Mouse (Mus musculus) kidney, adult 2 months (tissue): ENCODE measurements around the gene Uvrag.

Experiments
- CTCF ChIP-seq: fragments of 200-500 bp; conservative IDR thresholded peaks from 2 replicates; pipeline ENCODE4 v1.5.1; 2011; ENCODE audit warnings: low read depth, mild to moderate bottlenecking, control low read depth, low read length, moderate library complexity, mixed read lengths; ENCODE audit not compliant: insufficient read depth, insufficient read length
- POLR2A ChIP-seq: fragments of 200-500 bp; IDR thresholded peaks from one replicate; pipeline ENCODE4 v1.6.1; 2011; ENCODE audit warnings: low read depth, low read length, control low read depth

DNA sequence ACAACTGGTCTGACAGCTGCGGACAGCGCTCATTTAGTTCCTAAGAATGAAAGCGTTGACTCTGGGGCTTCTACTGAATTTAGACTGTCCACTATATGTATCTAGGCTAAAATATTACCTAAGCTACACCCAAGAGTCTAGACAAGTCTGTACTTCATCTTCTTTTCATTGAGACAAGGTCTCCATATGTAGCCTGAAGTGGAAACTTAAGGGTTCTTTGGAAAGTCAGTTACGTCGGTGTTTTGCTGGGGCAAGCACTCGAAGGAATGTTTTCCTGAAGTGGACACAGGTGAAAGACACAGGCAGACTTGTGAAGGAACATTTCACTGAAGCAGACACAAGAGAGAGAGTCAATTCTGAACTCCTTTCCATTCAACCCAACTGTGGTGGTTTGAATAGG, 144.2 kb downstream of the Uvrag start:
- TF ChIP-seq POLR2A (no peak), CTCF (no peak)
